In the genomic region with DNA sequence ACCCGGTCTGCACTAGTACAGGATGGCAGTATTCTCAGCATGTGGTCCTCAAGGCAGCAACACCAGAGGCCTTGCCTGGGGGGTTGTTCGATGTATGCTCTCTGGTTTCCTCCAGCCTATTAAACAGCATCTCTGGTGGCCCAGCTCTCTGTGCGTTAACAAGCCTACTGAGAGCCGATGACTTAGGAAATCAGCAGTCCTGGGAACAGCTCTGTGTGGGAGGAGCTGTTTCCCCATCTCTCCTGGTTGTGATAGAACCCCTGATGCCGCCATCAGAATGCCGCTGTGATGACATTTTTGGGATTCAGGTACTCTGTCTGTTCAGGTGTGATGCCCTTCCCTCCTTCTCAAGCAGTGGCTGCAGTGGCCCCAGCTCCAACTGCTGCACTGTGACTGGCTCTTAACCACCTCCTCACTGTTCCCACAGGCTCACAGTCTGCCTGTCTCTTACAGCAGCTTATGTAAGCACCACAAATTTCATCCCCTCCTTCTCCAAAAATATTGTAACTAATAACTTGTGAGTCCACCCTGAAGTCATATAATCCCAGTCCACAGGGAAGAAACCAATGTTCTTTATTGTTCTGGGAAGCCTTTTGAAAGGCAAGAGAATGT, we compare ENCODE assay signal across 17 mouse cellular contexts.
"Had no signal": no experiment of that assay in that cellular context is flagged by ENCODE, and none has a peak within 500 bp of the region (broad histone marks: within the 10 kb centered on the region; RNA-seq: fewer than 3 reads in every experiment).

No protein-coding gene starts in this region.

- ATAC-seq: hindbrain, embryonic 16.5 days; inflammation-experienced regulatory T-cells, adult 6 months; intestine, embryonic 15.5 days; intestine, postnatal 0 days had no signal

- DNase-seq: gastrocnemius, adult 2 months; gastrocnemius, postnatal 10 days; gastrocnemius, postnatal 25 days; heart, adult 18-20 months; heart, postnatal 10 days; heart, postnatal 4 days; kidney, adult 18-20 months; kidney, adult 8-10 months; kidney, postnatal 10 days; kidney, postnatal 25 days; kidney, postnatal 4 days; liver; liver, embryonic 13.5 days had no signal
